Mouse (Mus musculus) lung, postnatal 36 days (tissue): Measurements from ENCODE around the gene Rreb1.

Experiments
- DNase-seq: peaks from one replicate; pipeline ENCODE4 v3.0.0; 2022; ENCODE audit warnings: mixed read lengths

Rreb1 gene

GRCm38 (mm10) chr13:37878918-37879331, 100.7 kb downstream of the Rreb1 start:
- peak; percentile 71 for DNase-seq

GRCm38 (mm10) chr13:37879556-37879955, 101.4 kb downstream of the Rreb1 start:
- DNase-seq = no peak

GRCm38 (mm10) chr13:37880035-37880434, 101.8 kb downstream of the Rreb1 start:
- DNase-seq = no peak

GRCm38 (mm10) chr13:37880581-37881130, 102.5 kb downstream of the Rreb1 start:
- DNase-seq = no peak

- DNase-seq = peak; percentile 53
Observed at GRCm38 (mm10) chr13:37882521-37882920, 104.3 kb downstream of the Rreb1 start.

GRCm38 (mm10) chr13:37883008-37883407, 104.8 kb downstream of the Rreb1 start:
- DNase-seq = no peak

GRCm38 (mm10) chr13:37885392-37885791, 107.2 kb downstream of the Rreb1 start:
- no peak for DNase-seq

GRCm38 (mm10) chr13:37886024-37886423, 107.8 kb downstream of the Rreb1 start:
- DNase-seq = no peak

GRCm38 (mm10) chr13:37894756-37895155, 116.6 kb downstream of the Rreb1 start:
- DNase-seq = no peak

- DNase-seq = peak; percentile 76
Observed at GRCm38 (mm10) chr13:37895564-37896254, 117.5 kb downstream of the Rreb1 start.

- DNase-seq = no peak
Observed at GRCm38 (mm10) chr13:37896423-37896822, 118.2 kb downstream of the Rreb1 start.

- DNase-seq = no peak
Observed at GRCm38 (mm10) chr13:37898772-37899171, 120.6 kb downstream of the Rreb1 start.

GRCm38 (mm10) chr13:37903036-37903435, 124.8 kb downstream of the Rreb1 start:
- no peak for DNase-seq

GRCm38 (mm10) chr13:37903476-37903875, 125.3 kb downstream of the Rreb1 start:
- DNase-seq = no peak

GRCm38 (mm10) chr13:37904436-37904835, 126.2 kb downstream of the Rreb1 start:
- peak; percentile 54 for DNase-seq

GRCm38 (mm10) chr13:37908061-37908460, 129.9 kb downstream of the Rreb1 start:
- peak; percentile 86 for DNase-seq

- no peak for DNase-seq
Observed at GRCm38 (mm10) chr13:37908493-37908892, 130.3 kb downstream of the Rreb1 start.

GRCm38 (mm10) chr13:37909225-37909624, 131.0 kb downstream of the Rreb1 start:
- DNase-seq = no peak

- peak; percentile 88 for DNase-seq
Observed at GRCm38 (mm10) chr13:37912011-37912410, 133.8 kb downstream of the Rreb1 start.

- no peak for DNase-seq
Observed at GRCm38 (mm10) chr13:37912591-37913467, 134.6 kb downstream of the Rreb1 start.

- no peak for DNase-seq
Observed at GRCm38 (mm10) chr13:37913963-37914362, 135.8 kb downstream of the Rreb1 start.

- no peak for DNase-seq
Observed at GRCm38 (mm10) chr13:37918336-37919261, 140.4 kb downstream of the Rreb1 start.
